Mouse (Mus musculus) layer of hippocampus, postnatal 36 days (tissue): ENCODE measurements around the gene Auts2. TPM values are rescaled to one million over a fixed set of nuclear protein-coding genes. Genes with fewer than 3 reads are reported as not detected.

ENCODE experiments used
- DNase-seq, 2 experiments: peaks; one replicate each; pipeline ENCODE4 v3.0.0; 2022
- total RNA-seq, 2 experiments: library from RNA; stranded (reverse); gene quantifications; 2 replicates each; pipeline ENCODE4 v1.2.3; 2021

Auts2 gene
- total RNA-seq, 2 experiments from 2014 or later: 140 to 181 TPM

DNA sequence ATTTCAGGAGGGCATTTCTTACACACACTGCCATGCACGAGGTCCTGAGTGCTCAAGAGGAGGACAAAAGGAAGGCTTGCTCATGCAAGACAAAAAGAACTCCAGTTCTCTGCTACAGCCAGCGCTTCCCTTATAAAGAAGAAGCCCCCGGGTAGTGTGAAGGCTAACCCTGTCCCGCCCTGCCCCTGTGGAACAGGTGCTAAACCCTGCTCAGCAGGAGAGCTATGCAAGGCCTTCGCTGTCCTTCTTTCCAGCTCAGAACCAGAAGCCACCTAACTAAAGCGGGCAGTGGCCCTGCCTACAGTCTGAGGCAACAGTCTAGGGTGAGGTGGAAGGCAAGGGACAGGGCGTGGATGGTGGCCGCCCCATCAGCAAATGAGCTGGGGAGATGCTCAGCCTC lies 947.4 kb downstream of the Auts2 start:
- DNase-seq: no peak

DNA sequence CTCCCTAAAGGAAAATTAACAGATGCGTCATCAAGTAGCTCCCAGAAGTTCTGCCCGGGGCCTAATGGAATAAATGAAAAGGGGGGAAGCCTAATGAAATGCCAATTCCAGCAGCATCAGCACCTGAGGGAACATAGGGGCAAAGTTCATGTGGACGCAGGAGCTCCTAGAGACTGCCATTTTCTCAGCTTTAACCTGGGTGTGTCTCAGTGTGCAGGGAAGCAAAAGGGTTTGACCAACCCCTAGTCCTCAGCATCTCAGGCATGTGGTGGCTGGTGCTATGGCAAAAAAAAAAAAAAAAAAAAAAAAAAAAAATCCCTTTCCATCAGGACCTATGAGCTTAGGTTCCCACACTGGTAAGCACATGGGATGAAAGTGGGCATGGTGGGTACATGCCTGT lies 948.5 kb downstream of the Auts2 start:
- no peak for DNase-seq

DNA sequence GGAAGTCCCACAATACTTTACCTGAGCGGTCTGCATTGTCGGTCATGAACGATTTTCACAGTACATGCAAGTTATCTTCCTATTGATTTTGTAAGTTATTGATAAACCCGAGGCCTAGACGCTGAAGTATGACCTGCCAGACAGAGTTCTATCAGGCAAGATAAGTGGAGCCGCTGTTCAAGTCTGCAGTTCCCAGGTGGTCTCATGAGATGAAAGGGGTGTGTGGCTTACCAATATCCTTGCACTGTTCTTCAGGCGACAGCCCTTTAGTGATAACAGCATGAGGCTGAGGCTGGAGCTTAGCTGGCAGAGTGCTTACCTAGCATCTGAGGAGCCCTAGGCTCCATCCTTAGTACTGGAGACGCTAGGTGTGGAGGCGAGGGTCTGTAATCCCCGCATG lies 949.9 kb downstream of the Auts2 start:
- no peak for DNase-seq

GRCm38 (mm10) chr5:131589948-131590467 lies 953.1 kb downstream of the Auts2 start:
- no peak for DNase-seq

GRCm38 (mm10) chr5:131586332-131586700 lies 956.8 kb downstream of the Auts2 start:
- no peak for DNase-seq

- no peak for DNase-seq
Measured at GRCm38 (mm10) chr5:131585684-131586331, 957.3 kb downstream of the Auts2 start.

DNA sequence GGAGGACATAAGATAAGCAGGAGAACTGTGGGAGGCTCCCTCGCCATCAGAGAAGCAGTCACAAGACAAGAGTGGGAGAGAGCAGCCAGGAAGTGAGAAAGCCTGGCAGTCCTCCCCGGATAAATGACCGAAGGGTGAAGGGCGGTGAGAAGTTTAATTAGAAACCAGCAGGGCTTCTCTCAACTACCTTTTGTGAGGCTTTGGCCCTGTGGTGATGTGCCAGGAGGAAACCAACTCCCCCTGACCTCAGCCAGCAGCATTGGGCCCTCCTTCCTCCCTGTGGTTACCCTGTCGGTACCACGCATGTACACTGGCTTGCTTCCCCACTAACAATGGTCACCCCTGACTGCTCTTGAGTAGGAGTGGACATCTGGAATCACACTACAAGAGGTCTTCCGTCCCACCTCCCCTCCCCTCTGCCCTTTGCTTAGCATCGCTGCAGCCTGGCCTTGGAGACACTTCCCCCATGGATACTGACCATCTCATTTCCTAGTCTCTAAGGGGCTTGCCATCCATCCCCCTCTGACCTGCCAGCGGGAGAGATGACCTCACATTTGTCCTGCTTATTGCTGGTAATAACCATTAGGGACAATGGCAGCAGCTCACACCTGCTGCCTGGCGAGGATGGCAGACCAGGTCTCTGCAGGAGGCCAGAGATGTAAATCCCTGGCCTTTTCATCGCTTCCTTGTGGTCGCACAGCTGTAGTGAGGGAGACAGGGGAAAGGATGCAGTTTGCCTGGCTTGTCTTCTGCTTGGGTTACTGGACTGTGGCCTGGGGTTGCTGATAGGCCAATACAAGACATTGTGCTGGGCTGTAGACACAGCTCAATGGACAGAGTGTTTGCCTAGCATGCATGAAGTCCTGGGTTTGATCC lies 958.6 kb downstream of the Auts2 start:
- DNase-seq: no peak

DNA sequence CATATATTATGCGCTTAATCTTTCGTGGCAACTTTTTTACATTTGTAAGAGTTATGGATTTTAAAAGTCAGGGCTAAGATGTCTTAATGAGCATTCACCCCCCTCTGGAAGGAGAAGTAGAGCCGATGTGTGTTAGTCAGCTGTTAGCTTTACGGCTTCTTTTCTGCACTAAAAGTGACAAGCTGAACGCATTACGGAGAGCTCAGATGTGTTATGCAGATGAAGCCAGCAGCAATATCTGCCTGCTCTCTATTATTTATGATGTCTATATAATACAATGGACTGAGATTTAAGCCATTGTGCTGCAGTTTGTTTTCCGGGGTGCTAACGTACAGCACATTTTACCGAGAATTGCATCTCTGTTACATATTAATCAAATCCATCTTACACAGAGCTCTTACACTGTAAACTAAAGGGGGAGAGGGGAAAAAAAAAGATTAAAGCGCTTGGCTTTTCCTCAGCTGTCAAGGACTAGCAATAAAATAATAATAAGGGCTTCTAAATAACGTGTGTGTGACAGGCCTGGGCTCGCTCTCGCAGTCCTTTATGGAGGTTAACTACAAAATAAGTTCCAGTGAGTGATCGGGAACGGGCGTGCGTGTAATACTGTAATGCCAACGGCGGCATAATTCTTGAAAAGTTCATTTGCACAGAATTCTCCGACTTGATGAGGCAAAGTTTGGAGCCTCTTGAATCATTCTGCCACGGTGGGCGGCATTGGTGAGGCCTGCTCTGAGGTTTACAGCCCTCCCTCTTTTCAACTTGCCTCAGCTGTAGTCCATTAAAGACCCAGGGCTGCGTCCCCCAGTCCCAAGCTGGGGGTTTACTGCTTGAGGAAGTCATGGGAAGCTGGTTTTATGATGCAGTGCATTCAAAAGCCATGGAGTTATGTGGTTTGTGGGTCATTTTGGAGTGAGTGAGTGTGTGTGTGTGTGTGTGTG lies 961.8 kb downstream of the Auts2 start:
- DNase-seq: no peak

DNA sequence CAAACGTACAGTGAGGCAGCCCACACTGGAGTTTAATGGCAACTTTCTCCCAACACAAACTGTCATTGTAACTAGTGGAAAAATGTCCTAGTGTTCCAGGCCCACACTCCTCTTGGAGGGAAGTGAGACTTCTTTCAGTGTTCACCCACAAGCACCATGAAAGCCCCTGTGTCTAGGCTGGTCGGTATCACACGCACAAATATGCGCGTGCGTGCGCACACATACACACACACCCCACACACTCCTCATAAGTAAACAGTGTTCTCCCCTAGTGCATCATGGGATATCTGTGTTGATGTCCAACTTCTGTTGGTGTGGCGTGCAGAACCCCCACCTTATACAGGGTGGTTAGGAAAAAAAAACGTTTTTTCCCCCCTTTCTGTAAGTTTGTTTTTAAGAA lies 964.4 kb downstream of the Auts2 start:
- DNase-seq: no peak

GRCm38 (mm10) chr5:131575733-131576265 lies 967.3 kb downstream of the Auts2 start:
- DNase-seq: no peak

DNA sequence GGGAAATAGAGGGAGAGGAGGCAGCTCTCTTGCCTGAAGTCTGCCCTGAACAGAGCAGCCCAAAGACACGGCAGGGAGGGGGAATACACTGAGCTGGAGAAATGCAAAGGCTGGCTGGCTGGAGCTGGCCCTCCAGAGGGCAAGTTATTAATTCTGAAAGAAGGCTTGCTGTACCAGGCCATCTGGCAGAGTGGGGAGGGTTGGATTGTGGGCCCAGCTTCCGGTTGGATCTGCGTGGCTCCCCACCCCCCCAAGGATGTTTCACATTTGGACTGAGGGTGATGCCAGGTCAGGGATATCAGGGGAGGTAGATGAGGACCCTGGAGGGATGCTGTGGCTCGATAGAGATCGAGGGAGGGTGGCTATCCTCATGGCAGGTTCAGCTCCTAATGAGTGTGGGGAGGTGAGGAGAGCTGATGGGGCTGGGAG lies 968.0 kb downstream of the Auts2 start:
- DNase-seq: no peak

DNA sequence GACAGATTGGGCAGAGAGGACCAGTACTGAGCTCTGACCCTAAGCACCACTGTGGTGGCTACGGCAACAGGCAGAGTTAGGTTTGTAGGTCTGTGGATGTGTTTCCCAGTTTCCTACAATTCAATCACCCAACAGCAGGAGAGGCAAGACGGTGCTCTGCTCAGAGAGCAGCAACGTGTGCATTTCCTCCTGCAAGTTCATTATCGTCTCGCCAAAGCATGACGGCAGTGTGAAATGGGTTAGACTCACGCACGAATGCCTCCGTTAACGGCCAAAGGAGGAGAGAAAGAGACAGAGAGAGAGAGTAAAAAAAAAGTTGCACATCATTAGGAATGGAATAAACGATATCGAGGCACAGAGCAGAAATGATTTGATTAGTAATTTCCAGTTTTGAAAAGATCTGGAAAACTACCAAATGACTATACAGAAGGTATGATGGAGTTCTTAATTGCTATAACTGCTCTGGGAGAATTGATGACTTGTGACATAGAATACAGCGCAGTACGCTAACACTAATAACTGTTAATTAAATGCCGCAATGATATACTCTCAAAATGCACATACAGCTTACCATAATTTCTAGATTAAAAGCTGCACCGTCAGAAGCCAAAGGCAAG lies 968.6 kb downstream of the Auts2 start:
- DNase-seq: no peak

- DNase-seq: peak; percentile 53 to 56
Measured at GRCm38 (mm10) chr5:131573296-131574177, 969.6 kb downstream of the Auts2 start.

DNA sequence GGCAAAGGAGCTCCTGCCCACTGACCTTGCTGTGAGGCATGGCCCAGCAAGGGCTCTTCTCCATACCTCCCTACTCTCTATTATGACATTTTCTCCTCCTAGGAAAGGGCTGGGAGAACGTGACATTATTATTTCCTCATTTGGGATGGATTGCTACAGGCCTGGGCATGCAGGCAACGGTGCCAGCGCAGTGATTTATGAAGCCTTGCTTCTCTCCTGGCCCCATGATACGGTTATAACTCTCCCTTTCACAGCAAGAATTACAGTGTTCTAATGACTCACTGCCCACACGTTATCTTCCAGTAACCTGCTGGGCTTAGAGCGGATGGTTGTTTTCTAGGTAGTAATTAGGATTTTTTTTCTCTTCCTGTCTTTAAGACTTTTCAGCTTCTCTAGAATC lies 977.1 kb downstream of the Auts2 start:
- DNase-seq: no peak

GRCm38 (mm10) chr5:131563630-131564252 lies 979.4 kb downstream of the Auts2 start:
- DNase-seq: no peak

DNA sequence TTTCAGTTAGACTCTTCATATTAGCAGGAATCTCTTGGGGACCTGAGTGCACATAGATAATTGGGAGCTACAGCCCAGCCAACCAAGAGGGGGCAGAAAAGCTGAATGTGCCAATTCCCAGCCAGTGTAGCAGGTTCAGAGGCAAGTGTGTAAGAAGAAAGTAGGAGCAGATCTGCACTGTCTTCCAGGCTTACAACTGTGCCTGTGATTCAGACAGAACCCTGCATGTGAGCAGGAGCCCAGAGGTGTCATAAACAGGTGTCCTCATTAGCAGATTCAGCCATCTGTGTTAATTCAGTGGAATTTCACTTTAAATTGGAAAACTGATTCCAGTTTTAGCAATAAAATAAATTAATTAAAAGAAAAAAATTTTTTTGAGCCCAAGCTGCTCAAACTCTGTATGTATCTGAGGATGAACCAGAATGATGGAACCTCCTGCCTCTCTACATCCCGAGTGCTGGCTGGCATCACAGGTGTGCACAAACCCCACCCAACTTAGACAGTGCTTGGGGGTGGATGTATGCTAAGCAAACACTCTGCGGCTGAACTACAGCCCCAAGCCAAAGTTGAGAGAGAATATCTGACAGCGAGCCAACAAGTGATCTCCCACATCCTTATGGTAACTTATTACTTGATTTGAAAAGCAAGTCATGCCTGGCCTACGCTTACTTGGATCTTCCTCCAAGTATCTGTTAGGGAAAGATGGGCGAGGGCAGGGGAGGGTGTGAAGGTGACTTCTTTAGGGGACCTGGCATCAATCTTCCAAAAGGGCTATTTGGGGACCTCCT lies 982.2 kb downstream of the Auts2 start:
- no peak for DNase-seq

DNA sequence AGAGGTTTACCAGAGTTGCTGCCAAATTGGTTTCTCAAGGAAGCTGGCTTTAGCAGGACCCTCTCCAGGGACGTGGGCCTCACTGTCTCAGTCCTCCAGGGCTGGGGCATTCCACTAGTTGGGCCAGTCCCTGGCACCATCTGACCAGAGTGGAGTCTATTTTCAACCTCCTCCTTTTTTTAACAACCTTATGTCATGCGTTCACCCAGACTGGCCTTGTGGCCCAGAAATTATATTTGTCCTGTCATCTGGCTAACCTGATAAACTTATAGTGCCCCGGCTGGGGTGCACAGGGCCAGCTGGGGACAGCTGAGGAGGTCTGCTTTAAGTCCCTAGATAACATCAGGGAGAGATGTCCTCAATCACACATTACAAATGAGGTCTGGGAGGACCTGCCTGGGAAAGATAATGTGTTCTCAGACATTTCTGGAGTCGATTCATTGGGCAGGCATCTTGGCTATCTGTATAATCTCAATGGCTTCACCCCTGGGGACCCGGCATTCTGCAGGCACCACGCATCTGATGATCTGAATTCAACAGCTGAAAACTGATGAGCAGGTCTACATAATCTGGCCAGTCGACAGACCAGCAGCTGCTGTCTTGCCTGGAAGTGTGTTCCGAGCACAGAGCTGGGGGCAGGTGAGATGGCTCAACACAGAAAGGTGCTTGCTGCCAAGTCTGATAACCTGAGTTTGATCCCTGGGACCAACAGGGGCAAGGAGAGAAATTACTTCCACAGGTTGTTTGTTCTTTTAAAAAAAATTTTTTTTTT lies 984.6 kb downstream of the Auts2 start:
- no peak for DNase-seq

- no peak for DNase-seq
Measured at GRCm38 (mm10) chr5:131557591-131558385, 985.4 kb downstream of the Auts2 start.
